Mouse (Mus musculus) hindbrain, postnatal 0 days (tissue): Measurements from ENCODE around the gene Cryba4. TPM values are rescaled to one million over a fixed set of nuclear protein-coding genes. Genes with fewer than 3 reads are reported as not detected.

ENCODE experiments used
- ATAC-seq: fragments of 200-750 bp; cut with Nextera tagmentation; 2 replicates; pipeline ENCODE4 v1.8.0; 2017; ENCODE audit warnings: mild to moderate bottlenecking, moderate TSS enrichment, moderate library complexity
- DNase-seq: peaks from one replicate; pipeline ENCODE4 v3.0.0-alpha.2; 2015; ENCODE audit warnings: low spot score
- H3K27ac ChIP-seq: fragments of 300-500 bp; sonication (generic); 2 replicates; pipeline ENCODE4 v1.5.1; 2014; ENCODE audit warnings: mild to moderate bottlenecking
- H3K27me3 ChIP-seq: fragments of 300-500 bp; sonication (generic); 2 replicates; pipeline ENCODE4 v1.6.1; 2014; ENCODE audit warnings: low read length, mixed read lengths; ENCODE audit not compliant: insufficient read depth
- H3K36me3 ChIP-seq: fragments of 300-500 bp; sonication (generic); 2 replicates; pipeline ENCODE4 v1.6.1; 2014; ENCODE audit warnings: low read length, mixed read lengths; ENCODE audit not compliant: insufficient read depth
- H3K4me1 ChIP-seq: fragments of 300-500 bp; sonication (generic); 2 replicates; pipeline ENCODE4 v1.6.1; 2014; ENCODE audit warnings: antibody characterized with exemption, low read length, mixed read lengths; ENCODE audit not compliant: insufficient read depth
- H3K4me2 ChIP-seq: fragments of 300-500 bp; sonication (generic); 2 replicates; pipeline ENCODE4 v1.6.1; 2014; ENCODE audit warnings: low read depth, mild to moderate bottlenecking, low read length, moderate library complexity, mixed read lengths
- H3K4me3 ChIP-seq: fragments of 300-500 bp; sonication (generic); 2 replicates; pipeline ENCODE4 v1.5.1; 2014; ENCODE audit warnings: low read length
- H3K9ac ChIP-seq: fragments of 300-500 bp; sonication (generic); replicated peaks from 2 replicates; pipeline ENCODE4 v1.6.1; 2014; ENCODE audit warnings: mild to moderate bottlenecking, low read length, moderate library complexity, mixed read lengths
- H3K9me3 ChIP-seq: fragments of 300-500 bp; sonication (generic); 2 replicates; pipeline ENCODE4 v1.6.1; 2016; ENCODE audit warnings: low read length, mixed read lengths
- CTCF ChIP-seq: IDR thresholded peaks from 2 replicates; pipeline ENCODE4 v1.5.1; 2016; ENCODE audit warnings: antibody characterized with exemption, control low read depth, low read depth
- WGBS: fragments of 180-500 bp; shearing (Covaris S2); extraction: QIAGEN DNeasy Blood & Tissue Kit; methylation state at CpG from one replicate; pipeline ENCODE4 v1.1.7; 2014; 5-methylcytosine and 5-hydroxymethylcytosine counted together
- polyA plus RNA-seq: library from polyadenylated mRNA; unstranded; fragments of >200 nt; fragmentation: Nextera tagmentation; extraction: Ambion mirVana; gene quantifications from 2 replicates; pipeline ENCODE4 v1.2.1, GENCODE M21; 2015
- total RNA-seq: library from RNA; depleted of rRNA; stranded (reverse); fragments of >200 nt; gene quantifications from 2 replicates; pipeline ENCODE4 v1.2.3, GENCODE M21; 2014

The Cryba4 gene
- total and polyA plus RNA-seq, 2 experiments from 2014 or later, result 0.26 to 2.4 TPM

- WGBS, result 58% methylated on average over 5 of the region's 5 CpGs
- no peak overlapping the region for H3K4me3 ChIP-seq
- H3K9me3 ChIP-seq, result no peaks in the 10 kb centered on the region
- H3K4me1 ChIP-seq, result peaks cover 8% of the 10 kb centered on the region; the same call in 1 of the 2 replicates
- DNase-seq, result peak; percentile 12
- no peak overlapping the region for H3K9ac ChIP-seq
- ATAC-seq, result peak; percentile 39; the same call in 1 of the 2 replicates
- TF ChIP-seq CTCF, result no peak
- no peaks in the 10 kb centered on the region for H3K27me3 ChIP-seq
- H3K27ac ChIP-seq, result peak overlapping the region; percentile 36; the same call in 1 of the 2 replicates
- no peak overlapping the region for H3K4me2 ChIP-seq
- no peaks in the 10 kb centered on the region for H3K36me3 ChIP-seq
Measured at GRCm38 (mm10) chr5:112291866-112292265, 39.5 kb upstream of the Cryba4 start.

- 70% methylated on average over 8 of the region's 8 CpGs for WGBS
- no peak overlapping the region for H3K27ac ChIP-seq
- H3K4me1 ChIP-seq, result peaks cover 8% of the 10 kb centered on the region; the same call in 1 of the 2 replicates
- DNase-seq, result no peak
- no peak for TF ChIP-seq CTCF
- H3K4me3 ChIP-seq, result no peak overlapping the region
- ATAC-seq, result no peak
- H3K27me3 ChIP-seq, result no peaks in the 10 kb centered on the region
- no peak overlapping the region for H3K9ac ChIP-seq
- H3K4me2 ChIP-seq, result no peak overlapping the region
- no peaks in the 10 kb centered on the region for H3K36me3 ChIP-seq
- no peaks in the 10 kb centered on the region for H3K9me3 ChIP-seq
Measured at GRCm38 (mm10) chr5:112290536-112290880, 38.2 kb upstream of the Cryba4 start.

GRCm38 (mm10) chr5:112289819-112290535 lies 37.7 kb upstream of the Cryba4 start:
- ATAC-seq (no peak), DNase-seq (peak; percentile 12)
- TF ChIP-seq CTCF, result no peak
- Histone ChIP-seq H3K27me3 (no peaks in the 10 kb centered on the region), H3K4me1 (peaks cover 8% of the 10 kb centered on the region; the same call in 1 of the 2 replicates), H3K9ac (no peak overlapping the region), H3K27ac (no peak overlapping the region), H3K36me3 (no peaks in the 10 kb centered on the region), H3K9me3 (no peaks in the 10 kb centered on the region), H3K4me3 (no peak overlapping the region), H3K4me2 (no peak overlapping the region)
- 72% methylated on average over 16 of the region's 16 CpGs for WGBS

- H3K4me2 ChIP-seq, result no peak overlapping the region
- H3K4me3 ChIP-seq, result no peak overlapping the region
- no peaks in the 10 kb centered on the region for H3K36me3 ChIP-seq
- H3K27ac ChIP-seq, result no peak overlapping the region
- WGBS, result 49% methylated on average over 8 of the region's 8 CpGs
- H3K9ac ChIP-seq, result no peak overlapping the region
- no peak for ATAC-seq
- no peaks in the 10 kb centered on the region for H3K9me3 ChIP-seq
- TF ChIP-seq CTCF, result no peak
- peaks cover 8% of the 10 kb centered on the region; the same call in 1 of the 2 replicates for H3K4me1 ChIP-seq
- no peaks in the 10 kb centered on the region for H3K27me3 ChIP-seq
- peak; percentile 39 for DNase-seq
Measured at GRCm38 (mm10) chr5:112289236-112289635, 36.9 kb upstream of the Cryba4 start.

- no peak for DNase-seq
- H3K27me3 ChIP-seq, result no peaks in the 10 kb centered on the region
- peaks cover 8% of the 10 kb centered on the region; the same call in 1 of the 2 replicates for H3K4me1 ChIP-seq
- H3K9me3 ChIP-seq, result no peaks in the 10 kb centered on the region
- no peak overlapping the region for H3K4me3 ChIP-seq
- H3K4me2 ChIP-seq, result no peak overlapping the region
- ATAC-seq, result no peak
- WGBS, result 88% methylated on average over 9 of the region's 9 CpGs
- H3K36me3 ChIP-seq, result no peaks in the 10 kb centered on the region
- no peak for TF ChIP-seq CTCF
- no peak overlapping the region for H3K27ac ChIP-seq
- no peak overlapping the region for H3K9ac ChIP-seq
Measured at GRCm38 (mm10) chr5:112288193-112289141, 36.1 kb upstream of the Cryba4 start.

- no peak for DNase-seq
- Histone ChIP-seq H3K27me3 (no peaks in the 10 kb centered on the region), H3K9me3 (no peaks in the 10 kb centered on the region), H3K36me3 (no peaks in the 10 kb centered on the region), H3K4me1 (peaks cover 8% of the 10 kb centered on the region; the same call in 1 of the 2 replicates), H3K9ac (no peak overlapping the region), H3K4me3 (no peak overlapping the region), H3K4me2 (no peak overlapping the region), H3K27ac (no peak overlapping the region)
- ATAC-seq, result no peak
- 86% methylated on average over 2 of the region's 2 CpGs for WGBS
- TF ChIP-seq CTCF, result no peak
Measured at GRCm38 (mm10) chr5:112287652-112288051, 35.3 kb upstream of the Cryba4 start.
